Mouse (Mus musculus) gastrocnemius, adult 2 months (tissue): ENCODE measurements around the gene Clp1. TPM values are rescaled to one million over a fixed set of nuclear protein-coding genes. Genes with fewer than 3 reads are reported as not detected.

ENCODE experiments used
- DNase-seq: peaks from one replicate; pipeline ENCODE4 v3.0.0; 2022
- H3K27ac ChIP-seq: fragments of 200-600 bp; 2 replicates; pipeline ENCODE4 v1.8.1; 2022; ENCODE audit warnings: mild to moderate bottlenecking
- H3K4me3 ChIP-seq: fragments of 200-600 bp; 2 replicates; pipeline ENCODE4 v1.8.1; 2022; ENCODE audit warnings: mild to moderate bottlenecking, moderate library complexity
- CTCF ChIP-seq: fragments of 200-600 bp; IDR thresholded peaks from 2 replicates; pipeline ENCODE4 v1.8.1; 2022; ENCODE audit warnings: antibody characterized with exemption, mild to moderate bottlenecking, moderate library complexity
- intact Hi-C: fragments of 180-260 bp; cut with DNase I; formaldehyde crosslinking; loops from one replicate; pipeline ENCODE4 v1.15.1; 2025
- total RNA-seq, 2 experiments: library from RNA; stranded (reverse); gene quantifications; 2 replicates each; pipeline ENCODE4 v1.2.3; 2021

The Clp1 gene
- total RNA-seq, 2 experiments from 2014 or later: 4.2 to 5.2 TPM

DNA sequence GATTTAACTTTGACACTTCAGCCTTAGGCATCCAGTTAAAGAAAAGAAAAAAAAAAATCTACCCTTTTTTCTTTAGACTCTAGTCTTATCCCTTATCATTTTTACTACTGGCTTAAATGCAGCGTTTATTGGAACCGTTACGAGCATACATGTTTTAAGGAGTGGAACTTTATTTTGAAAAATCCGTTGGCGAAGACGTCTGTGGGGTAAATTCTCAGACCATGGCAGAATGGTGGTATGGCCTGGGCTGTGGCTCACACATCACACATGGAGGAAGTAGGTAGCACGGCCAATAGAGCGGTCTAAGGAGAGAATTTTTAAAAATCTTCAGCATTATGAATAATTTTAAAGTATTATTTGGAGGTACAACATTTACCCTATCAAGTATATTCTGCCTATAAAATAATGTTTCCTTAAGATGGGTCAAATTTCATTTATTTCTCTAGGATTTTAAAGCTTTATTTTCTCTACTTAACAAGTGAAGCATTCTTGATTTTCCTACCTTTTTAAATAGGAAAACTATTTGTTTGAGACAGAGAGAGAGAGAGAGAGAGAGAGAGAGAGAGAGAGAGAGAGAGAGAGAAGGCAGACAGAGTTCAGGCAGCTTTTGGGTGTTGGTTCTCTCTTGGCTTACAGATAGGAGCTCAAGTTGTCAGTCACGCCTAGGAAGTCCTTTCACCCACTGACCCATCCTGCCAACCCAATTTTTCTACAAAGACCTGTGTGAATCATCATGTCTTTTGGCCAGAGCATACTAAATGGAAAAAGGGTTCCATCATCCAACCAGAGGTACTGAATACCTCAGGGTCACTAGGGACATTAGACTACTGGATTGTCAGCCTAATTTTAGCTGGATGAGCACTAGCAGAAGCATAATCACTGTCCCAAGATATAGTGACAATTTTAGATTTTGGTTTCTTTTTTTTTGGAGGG, 10.5 kb downstream of the Clp1 start:
- H3K4me3 ChIP-seq: peak overlapping the region; percentile 98
- DNase-seq: peak; percentile 26
- peak overlapping the region; percentile 95 for H3K27ac ChIP-seq
- intact Hi-C loops: no loop called here
- no peak for TF ChIP-seq CTCF

- intact Hi-C loops: no loop called here
- Histone ChIP-seq H3K27ac (peak overlapping the region; percentile 95), H3K4me3 (peak overlapping the region; percentile 98)
- no peak for TF ChIP-seq CTCF
- peak; percentile 84 for DNase-seq
Observed at GRCm38 (mm10) chr2:84715562-84716361, 11.4 kb downstream of the Clp1 start.

- intact Hi-C loops: loop anchor here (5.0 kb wide), 1 partner anchor 38 kb away; the partner anchor contains the start of genes Gm28635, Med19 and Tmx2
- Histone ChIP-seq H3K4me3 (peak within 1 kb of the TSS; percentile 98), H3K27ac (peak within 1 kb of the TSS; percentile 95)
- TF ChIP-seq CTCF: no peak
- DNase-seq: peak; percentile 100
Observed at GRCm38 (mm10) chr2:84714811-84715561, 12.2 kb downstream of the Clp1 start, which contains the start of gene Zdhhc5. TSS of gene Zdhhc5 (minus strand) at chr2:84715180.

- no peak for TF ChIP-seq CTCF
- intact Hi-C loops: loop anchor here (5.0 kb wide), 1 partner anchor 37 kb away; the partner anchor contains the start of genes Gm28635, Med19 and Tmx2
- Histone ChIP-seq H3K4me3 (peak overlapping the region; percentile 98), H3K27ac (peak overlapping the region; percentile 95)
- no peak for DNase-seq
Observed at GRCm38 (mm10) chr2:84714422-84714810, 12.7 kb downstream of the Clp1 start.

GRCm38 (mm10) chr2:84711898-84712297, 15.3 kb downstream of the Clp1 start:
- intact Hi-C loops: loop anchor here (5.0 kb wide), 1 partner anchor 35 kb away; the partner anchor contains the start of genes Gm28635, Med19 and Tmx2
- no peak for DNase-seq
- Histone ChIP-seq H3K4me3 (no peak overlapping the region), H3K27ac (no peak overlapping the region)
- no peak for TF ChIP-seq CTCF

DNA sequence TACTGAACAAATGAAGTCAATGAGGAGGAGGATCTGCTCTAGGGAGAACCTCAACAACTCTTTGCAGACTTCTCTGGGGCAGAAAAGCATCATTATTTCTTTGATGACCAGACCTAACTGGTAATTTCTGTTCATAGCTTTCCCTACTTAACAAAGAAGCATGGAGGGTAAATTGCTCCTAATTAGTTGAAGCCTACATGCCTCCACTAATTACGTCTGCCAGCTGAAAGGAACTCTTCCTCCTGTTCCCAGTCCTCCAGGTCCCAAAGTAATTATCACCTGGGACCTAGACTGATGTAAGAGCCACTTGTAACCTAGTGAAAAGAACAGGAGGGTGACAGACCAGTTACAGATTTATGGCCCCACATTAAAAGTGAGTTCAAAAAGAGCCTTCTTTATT, 19.6 kb downstream of the Clp1 start:
- intact Hi-C loops: no loop called here
- DNase-seq: no peak
- TF ChIP-seq CTCF: no peak
- no peak overlapping the region for H3K27ac ChIP-seq
- no peak overlapping the region for H3K4me3 ChIP-seq

DNA sequence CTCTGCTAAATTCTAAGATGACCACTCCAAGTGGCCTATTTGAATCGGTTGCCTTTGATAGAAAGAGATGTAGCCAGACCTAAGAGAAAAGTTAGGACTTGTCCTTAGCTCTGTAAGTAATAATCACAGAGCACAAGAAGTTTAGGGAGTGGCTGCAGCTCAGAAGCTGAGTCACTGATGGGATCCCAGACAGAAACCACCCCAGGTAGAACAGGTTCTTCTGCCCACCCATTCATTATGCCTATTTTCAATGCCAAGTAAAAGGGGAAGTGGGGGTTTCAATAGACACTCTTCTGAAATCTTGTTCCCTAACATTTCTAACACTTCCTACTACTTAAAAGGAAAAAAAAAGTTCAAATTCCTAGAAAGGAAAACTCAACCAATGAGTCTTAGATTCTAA, 21.9 kb downstream of the Clp1 start:
- intact Hi-C loops: no loop called here
- no peak for DNase-seq
- Histone ChIP-seq H3K4me3 (no peak overlapping the region), H3K27ac (no peak overlapping the region)
- TF ChIP-seq CTCF: no peak

DNA sequence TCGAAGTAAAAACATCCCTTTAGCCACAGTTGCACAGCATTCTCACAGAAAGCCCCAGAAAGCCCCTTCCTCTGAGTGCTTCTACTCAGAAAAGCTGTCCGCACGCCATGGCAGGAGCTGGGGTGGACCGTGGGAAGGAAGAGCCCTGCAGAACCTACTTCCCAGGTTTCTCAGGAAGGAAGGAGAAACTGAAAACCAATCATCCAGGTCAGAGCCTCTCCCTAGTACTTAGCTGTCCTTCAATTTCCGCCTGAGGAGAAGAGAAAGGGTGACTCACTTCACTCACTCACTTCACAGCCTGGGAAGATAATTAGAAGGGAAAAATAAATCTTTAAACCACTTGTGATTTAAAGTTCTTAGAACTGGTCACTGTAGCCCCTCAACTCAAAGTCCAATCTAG, 22.8 kb downstream of the Clp1 start:
- no peak for TF ChIP-seq CTCF
- no peak overlapping the region for H3K27ac ChIP-seq
- intact Hi-C loops: no loop called here
- H3K4me3 ChIP-seq: no peak overlapping the region
- DNase-seq: no peak

GRCm38 (mm10) chr2:84703497-84703896, 23.7 kb downstream of the Clp1 start:
- TF ChIP-seq CTCF: no peak
- no peak overlapping the region for H3K27ac ChIP-seq
- no peak overlapping the region for H3K4me3 ChIP-seq
- intact Hi-C loops: no loop called here
- no peak for DNase-seq

DNA sequence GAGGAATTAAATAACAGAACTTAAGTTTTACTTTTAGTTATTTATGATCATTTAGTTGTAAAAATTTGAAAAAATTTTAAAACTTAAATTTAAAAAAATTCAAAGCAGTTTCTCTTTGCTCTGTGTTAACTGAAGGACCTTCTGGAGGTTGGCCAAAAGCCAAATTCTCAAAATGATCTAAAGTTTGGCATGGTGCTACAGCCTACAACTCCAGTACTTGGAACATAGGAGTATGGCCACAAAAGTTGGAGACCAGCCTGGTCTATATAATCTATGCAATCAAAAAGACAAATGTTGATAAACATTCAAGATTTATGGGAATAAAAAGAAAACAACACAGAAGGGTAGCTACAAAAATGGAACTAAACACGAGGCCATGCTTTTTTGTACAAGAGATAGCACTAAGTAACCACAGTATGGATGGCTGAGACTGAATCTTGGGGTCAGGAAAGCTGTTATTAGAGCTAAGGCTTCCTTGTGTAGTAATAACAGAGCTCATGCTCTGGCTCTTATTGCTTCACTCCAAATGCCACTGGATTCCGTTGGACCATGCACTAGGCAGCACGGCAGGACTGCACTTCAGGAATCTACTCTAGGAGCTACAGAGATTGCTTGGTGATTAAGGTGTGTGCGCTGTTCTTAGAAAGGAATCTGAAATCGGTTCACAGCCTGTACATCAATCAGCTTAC, 32.0 kb downstream of the Clp1 start:
- Histone ChIP-seq H3K27ac (no peak overlapping the region), H3K4me3 (no peak overlapping the region)
- no peak for DNase-seq
- intact Hi-C loops: no loop called here
- TF ChIP-seq CTCF: no peak

GRCm38 (mm10) chr2:84690050-84690449, 37.1 kb downstream of the Clp1 start:
- TF ChIP-seq CTCF: no peak
- Histone ChIP-seq H3K4me3 (no peak overlapping the region), H3K27ac (no peak overlapping the region)
- DNase-seq: no peak
- intact Hi-C loops: no loop called here
